Mouse (Mus musculus): ENCODE data around the gene Sptb. TPM values are rescaled to one million over a fixed set of nuclear protein-coding genes. Genes with fewer than 3 reads are reported as not detected.

Sptb gene
- polyA plus RNA-seq, 1 experiment from 2014 or later = 3.8 TPM

- no peak for DNase-seq (ENCODE audit: low spot score)
- H3K36me3 ChIP-seq = no peaks in the 10 kb centered on the region
- H3K27ac ChIP-seq (replicated peaks) = no peak overlapping the region
- no peaks in the 10 kb centered on the region for H3K9me3 ChIP-seq (replicated peaks)
- no peaks in the 10 kb centered on the region for H3K27me3 ChIP-seq (ENCODE audit: low read depth, poor library complexity, severe bottlenecking)
- WGBS = 84% methylated on average over 4 of the region's 4 CpGs
- no peak overlapping the region for H3K4me3 ChIP-seq
- H3K4me1 ChIP-seq = no peaks in the 10 kb centered on the region
Measured at GRCm38 (mm10) chr12:76615580-76615937, 94.8 kb downstream of the Sptb start.

- no peak for DNase-seq (ENCODE audit: low spot score)
- Histone ChIP-seq H3K27ac (replicated peaks) (no peak overlapping the region), H3K4me1 (peaks cover 4% of the 10 kb centered on the region; the same call in 1 of the 2 replicates), H3K36me3 (no peaks in the 10 kb centered on the region), H3K27me3 (ENCODE audit: low read depth, poor library complexity, severe bottlenecking) (no peaks in the 10 kb centered on the region), H3K9me3 (replicated peaks) (no peaks in the 10 kb centered on the region), H3K4me3 (no peak overlapping the region)
- WGBS = 83% methylated on average over 12 of the region's 12 CpGs
Measured at GRCm38 (mm10) chr12:76614868-76615579, 95.3 kb downstream of the Sptb start.

GRCm38 (mm10) chr12:76612621-76613020 is 97.7 kb downstream of the Sptb start:
- Histone ChIP-seq H3K9me3 (replicated peaks) (no peaks in the 10 kb centered on the region), H3K27me3 (ENCODE audit: low read depth, poor library complexity, severe bottlenecking) (no peaks in the 10 kb centered on the region; the same call in 1 of the 2 replicates), H3K27ac (replicated peaks) (no peak overlapping the region), H3K4me3 (no peak overlapping the region), H3K4me1 (peaks cover 4% of the 10 kb centered on the region; the same call in 1 of the 2 replicates), H3K36me3 (no peaks in the 10 kb centered on the region)
- WGBS = 86% methylated on average over 12 of the region's 12 CpGs
- DNase-seq (ENCODE audit: low spot score) = no peak

- H3K27me3 ChIP-seq (ENCODE audit: low read depth, poor library complexity, severe bottlenecking) = peaks cover 4% of the 10 kb centered on the region
- DNase-seq (ENCODE audit: low spot score) = no peak
- H3K36me3 ChIP-seq = no peaks in the 10 kb centered on the region
- no peak overlapping the region for H3K4me3 ChIP-seq
- H3K27ac ChIP-seq (replicated peaks) = no peak overlapping the region
- peaks cover 9% of the 10 kb centered on the region; the same call in 1 of the 2 replicates for H3K4me1 ChIP-seq
- no peaks in the 10 kb centered on the region for H3K9me3 ChIP-seq (replicated peaks)
- WGBS = 88% methylated on average over 15 of the region's 15 CpGs
Measured at GRCm38 (mm10) chr12:76608997-76609565, 101.3 kb downstream of the Sptb start.

GRCm38 (mm10) chr12:76608241-76608640 is 102.1 kb downstream of the Sptb start:
- Histone ChIP-seq H3K9me3 (replicated peaks) (no peaks in the 10 kb centered on the region), H3K4me3 (no peak overlapping the region), H3K4me1 (peaks cover 9% of the 10 kb centered on the region; the same call in 1 of the 2 replicates), H3K27ac (replicated peaks) (no peak overlapping the region), H3K27me3 (ENCODE audit: low read depth, poor library complexity, severe bottlenecking) (peaks cover 4% of the 10 kb centered on the region), H3K36me3 (no peaks in the 10 kb centered on the region)
- DNase-seq (ENCODE audit: low spot score) = no peak
- 91% methylated on average over 11 of the region's 11 CpGs for WGBS

- Histone ChIP-seq H3K27me3 (ENCODE audit: low read depth, poor library complexity, severe bottlenecking) (peaks cover 4% of the 10 kb centered on the region), H3K36me3 (no peaks in the 10 kb centered on the region), H3K4me1 (peaks cover 9% of the 10 kb centered on the region; the same call in 1 of the 2 replicates), H3K4me3 (no peak overlapping the region), H3K27ac (replicated peaks) (no peak overlapping the region), H3K9me3 (replicated peaks) (no peaks in the 10 kb centered on the region)
- 71% methylated on average over 3 of the region's 3 CpGs for WGBS
- no peak for DNase-seq (ENCODE audit: low spot score)
Measured at GRCm38 (mm10) chr12:76605837-76606236, 104.5 kb downstream of the Sptb start.

- no peaks in the 10 kb centered on the region for H3K36me3 ChIP-seq
- 61% methylated on average over 4 of the region's 4 CpGs for WGBS
- H3K4me3 ChIP-seq = no peak overlapping the region
- H3K27ac ChIP-seq (replicated peaks) = no peak overlapping the region
- H3K4me1 ChIP-seq = peaks cover 5% of the 10 kb centered on the region; the same call in 1 of the 2 replicates
- DNase-seq (ENCODE audit: low spot score) = no peak
- peaks cover 4% of the 10 kb centered on the region for H3K27me3 ChIP-seq (ENCODE audit: low read depth, poor library complexity, severe bottlenecking)
- H3K9me3 ChIP-seq (replicated peaks) = no peaks in the 10 kb centered on the region
Measured at GRCm38 (mm10) chr12:76604546-76604945, 105.8 kb downstream of the Sptb start.

- Histone ChIP-seq H3K4me1 (peaks cover 5% of the 10 kb centered on the region; the same call in 1 of the 2 replicates), H3K27ac (replicated peaks) (no peak overlapping the region), H3K36me3 (no peaks in the 10 kb centered on the region), H3K27me3 (ENCODE audit: low read depth, poor library complexity, severe bottlenecking) (peaks cover 4% of the 10 kb centered on the region), H3K4me3 (no peak overlapping the region), H3K9me3 (replicated peaks) (no peaks in the 10 kb centered on the region)
- 93% methylated on average over 9 of the region's 9 CpGs for WGBS
- DNase-seq (ENCODE audit: low spot score) = no peak
Measured at GRCm38 (mm10) chr12:76603779-76604178, 106.6 kb downstream of the Sptb start.

GRCm38 (mm10) chr12:76598196-76598928 is 112.0 kb downstream of the Sptb start:
- Histone ChIP-seq H3K9me3 (replicated peaks) (no peaks in the 10 kb centered on the region), H3K4me3 (no peak overlapping the region), H3K27ac (replicated peaks) (no peak overlapping the region), H3K36me3 (no peaks in the 10 kb centered on the region), H3K4me1 (peaks cover 24% of the 10 kb centered on the region), H3K27me3 (ENCODE audit: low read depth, poor library complexity, severe bottlenecking) (peaks cover 11% of the 10 kb centered on the region)
- no peak for DNase-seq (ENCODE audit: low spot score)
- WGBS = 80% methylated on average over 24 of the region's 24 CpGs

- Histone ChIP-seq H3K4me3 (no peak overlapping the region), H3K27me3 (ENCODE audit: low read depth, poor library complexity, severe bottlenecking) (peaks cover 17% of the 10 kb centered on the region), H3K4me1 (peaks cover 24% of the 10 kb centered on the region), H3K27ac (replicated peaks) (0 out of 2 replicates have a peak overlapping the region, but pooled peaks have one; percentile 9), H3K36me3 (no peaks in the 10 kb centered on the region), H3K9me3 (replicated peaks) (no peaks in the 10 kb centered on the region)
- no peak for DNase-seq (ENCODE audit: low spot score)
- 82% methylated on average over 15 of the region's 15 CpGs for WGBS
Measured at GRCm38 (mm10) chr12:76597577-76598100, 112.7 kb downstream of the Sptb start.

GRCm38 (mm10) chr12:76596292-76597023 is 113.9 kb downstream of the Sptb start:
- Histone ChIP-seq H3K27me3 (ENCODE audit: low read depth, poor library complexity, severe bottlenecking) (peaks cover 17% of the 10 kb centered on the region), H3K36me3 (no peaks in the 10 kb centered on the region), H3K9me3 (replicated peaks) (no peaks in the 10 kb centered on the region), H3K4me3 (no peak overlapping the region), H3K27ac (replicated peaks) (no peak overlapping the region; the same call in 1 of the 2 replicates), H3K4me1 (peaks cover 24% of the 10 kb centered on the region)
- WGBS = 59% methylated on average over 15 of the region's 15 CpGs
- peak; percentile 70 for DNase-seq (ENCODE audit: low spot score)

GRCm38 (mm10) chr12:76595830-76596229 is 114.5 kb downstream of the Sptb start:
- WGBS = 86% methylated on average over 2 of the region's 2 CpGs
- no peak overlapping the region for H3K27ac ChIP-seq (replicated peaks)
- H3K4me1 ChIP-seq = peaks cover 24% of the 10 kb centered on the region
- H3K36me3 ChIP-seq = no peaks in the 10 kb centered on the region
- no peak overlapping the region for H3K4me3 ChIP-seq
- peaks cover 17% of the 10 kb centered on the region for H3K27me3 ChIP-seq (ENCODE audit: low read depth, poor library complexity, severe bottlenecking)
- no peaks in the 10 kb centered on the region for H3K9me3 ChIP-seq (replicated peaks)
- DNase-seq (ENCODE audit: low spot score) = no peak
